Mouse (Mus musculus) left cerebral cortex, postnatal 25 days (tissue): ENCODE data around the gene Olfr1383. TPM values are rescaled to one million over a fixed set of nuclear protein-coding genes. Genes with fewer than 3 reads are reported as not detected.
"Not testable (repeated sequence)": the region's sequence is repeated elsewhere in the genome, so short reads cannot be mapped to it uniquely, and the experiment has no call there.

Experiments
- DNase-seq, 2 experiments: peaks; one replicate each; pipeline ENCODE4 v3.0.0; 2022; ENCODE audit warnings: low spot score in 2 of 2, mixed read lengths in 1 of 2
- intact Hi-C: fragments of 180-260 bp; cut with DNase I; formaldehyde crosslinking; loops from one replicate; pipeline ENCODE4 v1.15.1; 2025
- total RNA-seq, 2 experiments: library from RNA; stranded (reverse); gene quantifications; 2 replicates each; pipeline ENCODE4 v1.2.3; 2021

Gene Olfr1383
- total RNA-seq = not detected

GRCm38 (mm10) chr11:49519348-49519747, at the start of gene Olfr1383:
TSS of gene Olfr1383 (plus strand) at chr11:49519648.
- intact Hi-C loops = loop anchor here (5.0 kb wide), 1 partner anchor 192 kb away; no protein-coding TSS in a partner anchor
- DNase-seq = no peak

- intact Hi-C loops = no loop called here
- no peak for DNase-seq
These were observed 33.5 kb upstream of the Olfr1383 start for GRCm38 (mm10) chr11:49485973-49486372.

GRCm38 (mm10) chr11:49488770-49489169, 30.7 kb upstream of the Olfr1383 start, which contains the start of gene Olfr1385:
TSS of gene Olfr1385 (plus strand) at chr11:49489070.
- DNase-seq, intact Hi-C loops: not testable (repeated sequence)

GRCm38 (mm10) chr11:49518086-49518485, 1.4 kb upstream of the Olfr1383 start:
- intact Hi-C loops = loop anchor here (5.0 kb wide), 1 partner anchor 191 kb away; no protein-coding TSS in a partner anchor
- peak; percentile 10 to 72 for DNase-seq

GRCm38 (mm10) chr11:49527947-49528346, 8.5 kb downstream of the Olfr1383 start, which contains the start of gene Olfr1382:
TSS of gene Olfr1382 (plus strand) at chr11:49528247.
- DNase-seq = no peak
- intact Hi-C loops = loop anchor here (10.0 kb wide), 1 partner anchor 353 kb away; no protein-coding TSS in a partner anchor

GRCm38 (mm10) chr11:49532761-49533160, 13.3 kb downstream of the Olfr1383 start:
- DNase-seq = no peak
- intact Hi-C loops = loop anchor here (10.0 kb wide), 1 partner anchor 258 kb away; the partner anchor contains the start of gene Olfr1393

- peak; percentile 51 to 73 for DNase-seq
- intact Hi-C loops = loop anchor here (5.0 to 10.0 kb wide), 2 partner anchors 262 to 344 kb away; partner anchors contain the start of gene Olfr1393
These were observed 17.2 kb downstream of the Olfr1383 start for GRCm38 (mm10) chr11:49536631-49537030.

- intact Hi-C loops, DNase-seq: not testable (repeated sequence)
These were observed 23.7 kb downstream of the Olfr1383 start, which contains the start of gene Olfr1381 for GRCm38 (mm10) chr11:49543149-49543548. TSS of gene Olfr1381 (plus strand) at chr11:49543449.

GRCm38 (mm10) chr11:49554033-49554432, 34.6 kb downstream of the Olfr1383 start:
- intact Hi-C loops = loop anchor here (5.0 kb wide), 1 partner anchor 682 kb away; the partner anchor contains the start of gene Irgm1

GRCm38 (mm10) chr11:49556578-49556977, 37.1 kb downstream of the Olfr1383 start, which contains the start of gene Olfr1380:
TSS of gene Olfr1380 (plus strand) at chr11:49556878.
- intact Hi-C loops, DNase-seq: not testable (repeated sequence)

More at GRCm38 (mm10) chr11:49554033-49554432, 34.6 kb downstream of the Olfr1383 start:
- DNase-seq = peak; percentile 9 to 28

- intact Hi-C loops = loop anchor here (10.0 kb wide), 1 partner anchor 1590 kb away; no protein-coding TSS in a partner anchor
- not testable (repeated sequence) for DNase-seq
These were observed 55.6 kb downstream of the Olfr1383 start for GRCm38 (mm10) chr11:49575054-49575453.

Other genes with a start within 250 kb of the Olfr1383 start
- under 1 TPM; 0.23 to 0.34 TPM for gene Olfr1393, start 241.3 kb upstream of the Olfr1383 start, total RNA-seq
- gene Olfr1392, start 234.4 kb upstream of the Olfr1383 start, total RNA-seq = under 1 TPM in 1 of 2 experiments, not detected in 1; 0.14 TPM
- gene Olfr10, start 214.9 kb upstream of the Olfr1383 start, total RNA-seq = not detected
- not detected for gene Olfr1391, start 196.9 kb upstream of the Olfr1383 start, total RNA-seq
- gene Olfr1390, start 184.5 kb upstream of the Olfr1383 start, total RNA-seq = not detected
- not detected for gene Olfr1389, start 96.6 kb upstream of the Olfr1383 start, total RNA-seq
- under 1 TPM; 0.18 to 0.34 TPM for gene Olfr1388, start 83.0 kb upstream of the Olfr1383 start, total RNA-seq
- not detected for gene Olfr1387, start 64.3 kb upstream of the Olfr1383 start, total RNA-seq
- not detected for gene Olfr1386, start 54.6 kb upstream of the Olfr1383 start, total RNA-seq
- not detected for gene Olfr1385, start 30.6 kb upstream of the Olfr1383 start, total RNA-seq
- not detected for gene Olfr1384, start 12.9 kb upstream of the Olfr1383 start, total RNA-seq
- not detected for gene Olfr1382, start 8.6 kb downstream of the Olfr1383 start, total RNA-seq
- gene Olfr1381, start 23.8 kb downstream of the Olfr1383 start, total RNA-seq = not detected
- gene Olfr1380, start 37.2 kb downstream of the Olfr1383 start, total RNA-seq = not detected
- 1 to 10 TPM; 2.3 to 2.6 TPM for gene Flt4, start 89.6 kb downstream of the Olfr1383 start, total RNA-seq
- under 1 TPM in 1 of 2 experiments, not detected in 1; 0.78 TPM for gene Scgb3a1, start 144.0 kb downstream of the Olfr1383 start, total RNA-seq
- gene Cnot6, start 193.1 kb downstream of the Olfr1383 start, total RNA-seq = 10 to 100 TPM; 44.7 to 51.6 TPM